Mouse (Mus musculus): ENCODE results near the gene Tomm40l. TPM values are rescaled to one million over a fixed set of nuclear protein-coding genes. Genes with fewer than 3 reads are reported as not detected.

The Tomm40l gene
- total RNA-seq, 2 experiments from 2014 or later: 15.4 to 25.7 TPM

DNA sequence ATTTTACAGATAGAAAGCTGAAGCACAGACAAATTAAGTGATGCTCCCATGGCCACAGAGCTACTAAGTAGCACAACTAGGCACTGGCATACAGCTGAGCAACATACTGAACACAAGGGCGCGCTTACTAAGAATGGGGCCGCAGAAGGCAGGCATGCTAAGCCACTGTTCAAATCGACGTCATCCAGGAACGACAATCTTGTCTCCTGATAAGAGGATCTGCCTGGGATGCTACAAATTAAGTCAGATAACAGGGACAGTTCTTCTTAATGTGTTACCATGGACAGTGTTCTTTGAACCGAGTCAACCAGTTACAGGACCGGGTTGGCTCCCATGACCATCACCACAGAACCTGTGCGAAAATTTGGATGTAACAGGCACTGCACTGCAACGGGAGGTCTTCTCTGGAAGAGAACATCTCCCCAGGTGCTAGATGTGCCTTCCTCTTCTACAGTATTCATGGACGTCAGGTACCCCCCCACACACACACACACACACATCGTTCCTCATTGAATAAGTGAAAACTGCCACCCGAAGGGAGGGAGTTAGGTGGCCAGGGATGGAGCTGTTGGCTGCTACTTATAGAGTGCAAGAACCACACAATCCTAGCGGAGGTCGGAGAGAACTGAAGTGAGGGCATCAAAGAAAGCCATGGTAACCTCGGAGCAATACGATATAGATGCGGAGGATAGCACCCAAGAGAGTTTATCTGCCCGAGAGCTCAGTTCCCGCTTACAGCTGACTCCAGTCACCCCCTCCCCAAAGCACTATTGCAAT is 27.1 kb downstream of the Tomm40l start:
- ATAC-seq (replicated peaks; ENCODE audit: poor library complexity): no peak

DNA sequence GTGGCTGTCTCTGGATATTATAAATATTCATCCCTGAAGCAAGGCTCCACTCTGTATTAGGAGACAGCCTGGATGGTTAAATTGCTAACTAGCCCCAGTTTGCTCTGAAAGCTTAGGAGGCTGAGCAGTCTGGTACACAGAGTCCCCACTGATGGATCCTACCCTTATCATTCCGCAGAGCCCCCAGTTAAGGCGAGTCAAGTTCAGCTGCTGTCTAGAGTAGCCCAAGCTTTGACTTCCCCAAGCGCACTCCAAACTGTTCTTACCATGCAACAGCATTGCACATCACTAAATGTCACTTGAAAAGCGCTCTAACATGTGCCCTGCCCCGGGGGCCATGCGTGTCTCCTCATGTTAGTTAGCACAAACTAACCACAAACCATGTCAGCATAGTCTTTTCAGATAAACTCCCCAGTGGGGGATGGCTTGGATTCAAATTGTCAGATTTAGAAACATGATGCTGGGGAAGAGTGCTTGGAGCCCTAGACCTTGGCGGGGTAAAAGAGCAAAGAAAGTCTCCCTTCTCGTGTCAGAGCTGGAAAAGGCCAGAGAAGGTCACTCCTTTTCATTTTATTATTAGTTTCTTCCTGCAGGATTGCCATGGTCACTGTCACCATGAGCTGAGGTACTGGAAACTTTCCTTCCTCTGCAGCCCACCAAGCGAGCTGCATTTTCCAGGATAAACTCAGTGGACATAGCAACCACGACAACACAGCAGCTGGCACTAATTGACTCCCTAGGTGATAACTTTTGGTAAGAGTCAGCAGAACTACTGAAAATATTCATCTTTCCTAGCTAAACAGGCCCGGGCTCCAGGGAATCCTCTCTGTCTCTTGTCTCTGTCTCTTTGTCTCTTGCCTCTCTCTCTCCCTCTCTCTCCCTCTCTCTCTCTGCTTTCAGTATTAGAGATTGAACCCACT is 28.1 kb downstream of the Tomm40l start:
- ATAC-seq (replicated peaks; ENCODE audit: poor library complexity): no peak

- no peak for ATAC-seq (replicated peaks; ENCODE audit: poor library complexity)
These were observed 29.0 kb downstream of the Tomm40l start for GRCm38 (mm10) chr1:171193093-171193840.

- no peak for ATAC-seq (replicated peaks; ENCODE audit: poor library complexity)
These were observed 30.0 kb downstream of the Tomm40l start for GRCm38 (mm10) chr1:171192283-171192682.

GRCm38 (mm10) chr1:171190832-171191231 is 31.5 kb downstream of the Tomm40l start:
- no peak for ATAC-seq (replicated peaks; ENCODE audit: poor library complexity)

DNA sequence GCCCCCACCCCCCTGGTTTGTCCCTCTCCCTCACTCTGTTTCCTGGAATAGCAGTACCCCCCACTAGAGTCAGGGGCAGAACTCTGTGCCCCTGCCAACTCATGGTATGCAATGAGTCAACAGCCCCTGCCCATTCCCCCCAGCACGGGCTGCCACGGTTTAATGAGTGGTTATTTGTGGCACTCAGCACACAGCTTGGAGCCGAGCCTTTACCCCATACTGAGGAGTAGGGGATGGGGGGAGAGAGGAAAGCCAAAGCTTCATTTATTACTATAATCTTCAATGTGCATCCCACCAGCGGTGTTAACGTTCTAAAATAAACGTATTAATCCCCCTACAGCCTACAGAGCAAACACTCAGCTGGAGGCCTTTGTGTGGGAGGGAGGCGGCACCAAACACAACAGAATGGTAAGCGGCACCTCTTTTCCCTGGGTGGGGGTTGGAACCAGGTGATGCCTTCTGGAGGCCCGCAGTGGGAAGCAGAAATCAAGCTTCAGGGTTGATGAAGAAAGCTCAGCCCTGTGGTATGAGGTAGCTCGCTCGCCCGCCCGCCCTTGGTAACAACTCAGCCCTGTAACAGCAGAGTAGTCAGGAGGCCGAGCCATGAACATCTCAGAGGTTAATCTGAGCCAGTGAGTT is 32.7 kb downstream of the Tomm40l start:
- no peak for ATAC-seq (replicated peaks; ENCODE audit: poor library complexity)

DNA sequence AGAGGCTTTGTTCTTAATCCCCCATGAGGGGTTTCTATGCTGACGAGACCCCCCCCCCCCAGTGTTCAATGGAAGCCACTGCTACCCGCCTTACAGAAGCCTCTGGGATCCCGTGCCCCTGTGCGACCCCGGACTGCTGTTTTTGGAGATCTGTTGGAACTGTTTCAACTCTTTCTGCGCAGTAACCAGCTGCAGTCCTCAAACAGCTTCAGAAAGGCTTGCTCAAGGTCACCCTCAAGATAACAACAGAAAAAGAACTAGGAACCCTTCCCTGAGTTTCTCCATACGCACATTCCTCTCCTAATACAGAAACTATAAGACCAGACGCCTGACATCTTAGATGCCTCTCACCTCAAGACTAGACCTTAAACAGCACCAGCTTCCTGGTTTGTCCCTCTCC is 33.3 kb downstream of the Tomm40l start:
- no peak for ATAC-seq (replicated peaks; ENCODE audit: poor library complexity)

DNA sequence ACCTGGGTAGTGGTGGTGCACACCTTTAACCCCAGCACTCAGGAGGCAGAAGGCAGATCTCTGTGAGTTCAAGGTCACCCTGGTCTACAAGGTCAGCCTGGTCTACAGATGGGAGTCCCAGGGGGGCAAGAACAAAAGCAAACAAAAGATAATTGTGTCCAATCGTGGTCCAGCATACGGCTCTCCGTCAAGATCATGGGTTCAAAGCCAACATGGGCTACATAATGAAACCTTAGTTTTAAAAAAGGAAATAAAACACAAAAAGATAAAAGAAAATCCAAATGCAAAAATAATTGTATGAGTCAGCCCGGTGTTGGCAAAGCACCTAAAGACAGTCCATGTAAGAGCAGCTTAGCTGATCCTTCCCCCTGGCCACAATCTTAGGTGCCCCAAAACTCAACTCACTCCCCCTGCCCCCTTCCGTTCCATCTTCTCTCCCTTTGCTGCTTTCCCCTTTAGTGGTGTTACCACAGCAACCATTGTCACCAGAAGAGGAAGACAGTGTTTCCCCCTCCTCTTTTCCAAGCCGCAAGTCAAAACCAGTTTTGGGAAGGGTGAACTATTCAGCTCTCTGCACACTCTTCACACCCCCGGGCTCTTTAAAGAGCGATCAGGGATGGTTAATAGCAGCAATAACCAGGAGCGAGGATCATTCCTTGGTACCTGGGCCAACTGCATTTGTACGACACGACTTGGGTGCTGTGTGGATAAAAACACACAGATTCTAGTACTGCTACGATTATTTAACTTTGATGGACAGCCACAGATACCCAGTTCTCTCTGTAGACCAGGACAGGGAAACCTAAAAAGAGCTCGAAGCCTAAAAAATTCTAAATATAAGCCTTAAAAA is 34.2 kb downstream of the Tomm40l start:
- ATAC-seq (replicated peaks; ENCODE audit: poor library complexity): peak; percentile 51

GRCm38 (mm10) chr1:171185655-171186054 is 36.7 kb downstream of the Tomm40l start:
- ATAC-seq (replicated peaks; ENCODE audit: poor library complexity): no peak

DNA sequence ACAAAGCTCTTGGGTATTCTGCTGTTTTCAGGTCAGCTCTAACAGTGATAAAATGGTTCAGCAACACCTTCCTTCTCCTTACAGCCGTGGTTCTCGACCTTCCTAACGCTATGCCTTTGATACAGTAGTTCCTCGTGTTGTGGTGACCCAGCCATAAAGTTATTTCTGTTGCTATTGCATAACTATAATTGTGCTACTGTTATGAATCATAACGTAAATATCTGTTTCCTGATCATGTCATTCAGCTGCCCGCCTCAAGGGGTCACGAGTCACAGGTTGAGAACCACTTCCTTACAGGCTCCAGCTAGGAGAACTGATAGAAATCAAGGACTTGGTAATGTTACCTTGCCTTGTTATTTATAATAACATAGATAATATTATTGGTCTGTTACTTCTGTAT is 38.0 kb downstream of the Tomm40l start:
- peak; percentile 81 for ATAC-seq (replicated peaks; ENCODE audit: poor library complexity)

DNA sequence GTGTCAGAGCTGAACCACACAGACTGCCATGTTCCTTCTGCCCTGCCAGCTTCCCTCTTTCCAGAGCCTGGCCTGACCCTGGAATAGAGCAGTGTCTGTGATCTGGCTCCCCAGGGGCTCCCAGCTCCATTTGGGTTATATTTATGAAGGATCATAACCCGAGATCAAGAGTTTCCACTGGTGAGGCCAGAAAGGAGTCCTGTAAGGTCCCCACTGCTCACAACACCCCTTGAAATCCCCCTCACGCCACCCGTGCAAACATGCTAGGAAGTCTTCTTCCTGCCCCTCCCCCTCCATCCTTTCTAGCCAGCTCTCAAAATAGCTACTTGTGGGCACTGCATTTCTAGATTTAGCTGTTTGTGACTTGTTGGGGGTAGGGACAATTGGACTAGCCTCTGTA is 38.7 kb downstream of the Tomm40l start:
- ATAC-seq (replicated peaks; ENCODE audit: poor library complexity): 0 out of 2 replicates have a peak, but pooled peaks have one; percentile 25

DNA sequence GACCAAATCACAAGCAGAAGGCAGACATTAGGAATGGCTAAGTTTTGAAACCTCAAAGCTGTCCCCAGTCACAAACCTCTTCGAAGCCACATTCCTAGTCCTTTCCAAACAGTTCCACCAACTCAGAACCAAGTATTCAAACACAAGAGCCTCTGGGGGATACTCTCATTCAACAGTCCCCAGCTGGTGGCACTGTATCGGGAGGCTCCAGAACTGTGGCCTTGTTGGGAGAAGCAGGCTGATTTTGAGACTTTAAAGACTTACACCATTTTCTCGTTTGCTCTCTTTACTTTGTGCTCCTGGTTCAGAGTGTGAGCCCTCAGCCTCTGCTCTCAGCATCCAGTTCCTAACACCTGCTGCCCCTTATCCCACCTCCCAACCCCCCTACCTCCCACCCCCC is 39.3 kb downstream of the Tomm40l start:
- no peak for ATAC-seq (replicated peaks; ENCODE audit: poor library complexity)

- no peak for ATAC-seq (replicated peaks; ENCODE audit: poor library complexity)
These were observed 42.7 kb downstream of the Tomm40l start for GRCm38 (mm10) chr1:171179487-171180171.

DNA sequence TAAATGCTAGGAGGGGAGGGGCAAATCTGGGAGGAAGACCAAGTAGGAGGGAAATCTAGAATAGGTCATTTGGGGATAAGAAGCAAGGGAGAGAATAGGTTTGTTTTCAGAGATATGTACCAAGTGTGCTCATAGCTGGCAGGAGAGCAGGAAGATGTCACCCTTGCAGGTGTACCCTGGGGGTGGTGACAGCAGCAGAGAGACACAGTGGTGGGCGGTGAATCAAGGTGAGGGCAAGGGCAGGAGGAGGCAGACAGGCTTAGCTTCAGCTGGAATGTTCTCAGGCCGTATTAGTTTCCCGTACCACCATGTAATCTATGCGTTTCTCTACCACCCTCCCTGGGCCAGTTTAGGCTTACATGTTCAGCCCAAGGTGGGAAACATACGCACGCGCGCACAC is 49.5 kb downstream of the Tomm40l start:
- no peak for ATAC-seq (replicated peaks; ENCODE audit: poor library complexity)

- ATAC-seq (replicated peaks; ENCODE audit: poor library complexity): peak; percentile 54
These were observed 51.2 kb downstream of the Tomm40l start for GRCm38 (mm10) chr1:171171138-171171537.

DNA sequence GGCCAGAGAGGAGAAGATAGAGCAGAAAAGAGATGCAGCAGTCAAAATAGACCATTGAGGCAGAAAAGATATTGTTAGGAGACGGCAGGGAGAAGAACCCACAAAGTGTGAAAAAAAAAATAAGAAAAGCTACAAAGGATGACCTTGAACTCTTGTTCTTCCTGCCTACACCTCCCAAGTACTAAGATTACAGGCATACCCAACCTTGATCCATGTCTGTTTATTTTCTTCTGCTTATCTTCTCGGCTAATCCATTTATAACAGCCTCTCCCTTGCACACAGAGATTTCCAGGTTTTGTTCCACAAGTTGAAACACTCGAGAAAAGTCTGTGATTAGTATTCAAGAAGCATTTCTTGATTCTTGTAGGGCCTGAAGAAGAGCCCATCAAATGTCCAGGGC is 52.4 kb downstream of the Tomm40l start:
- no peak for ATAC-seq (replicated peaks; ENCODE audit: poor library complexity)

DNA sequence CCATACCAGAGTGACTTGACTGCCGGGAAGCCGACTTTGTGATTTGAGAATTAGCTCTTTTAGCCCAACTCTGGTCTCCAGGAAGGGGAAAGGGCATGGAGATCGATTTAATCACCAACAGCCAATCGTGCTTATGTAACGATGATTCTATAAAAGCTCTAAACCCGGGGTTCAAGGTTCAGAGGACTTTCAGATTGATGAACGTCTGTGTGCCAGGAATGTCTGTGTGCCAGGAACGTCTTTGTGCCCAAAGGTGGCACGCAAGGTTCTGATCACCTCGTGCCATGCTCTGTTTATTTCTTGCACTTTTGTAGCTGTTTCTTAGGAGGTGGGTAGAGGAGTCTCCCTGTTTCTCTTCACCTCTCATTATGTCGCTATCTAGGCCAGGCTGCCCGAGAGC is 53.4 kb downstream of the Tomm40l start:
- ATAC-seq (replicated peaks; ENCODE audit: poor library complexity): no peak

Data from megakaryocyte progenitor cell, adult 5-6 weeks (primary cell).